Mouse (Mus musculus) midbrain, embryonic 15.5 days (tissue): ENCODE measurements at regions not wholly inside any gene's neighbourhood (a gene's known extent, or its start where the extent isn't known, plus 50 kb on each side); places are given as distances from the start of the nearest gene placed in this dataset.

Experiments used
- ATAC-seq: fragments of 200-750 bp; cut with Nextera tagmentation; replicated peaks from 2 replicates; pipeline ENCODE4 v1.8.0; 2017; ENCODE audit warnings: moderate TSS enrichment
- H3K27ac ChIP-seq: fragments of 300-500 bp; sonication (generic); 2 replicates; pipeline ENCODE4 v1.5.1; 2015; ENCODE audit warnings: mild to moderate bottlenecking, inconsistent platforms
- H3K27me3 ChIP-seq: fragments of 300-500 bp; sonication (generic); replicated peaks from 2 replicates; pipeline ENCODE4 v1.6.1; 2015; ENCODE audit warnings: inconsistent platforms
- H3K36me3 ChIP-seq: fragments of 300-500 bp; sonication (generic); replicated peaks from 2 replicates; pipeline ENCODE4 v1.6.1; 2015; ENCODE audit warnings: inconsistent platforms
- H3K4me1 ChIP-seq: fragments of 300-500 bp; sonication (generic); 2 replicates; pipeline ENCODE4 v1.6.1; 2015; ENCODE audit warnings: inconsistent platforms
- H3K4me2 ChIP-seq: fragments of 300-500 bp; sonication (generic); 2 replicates; pipeline ENCODE4 v1.6.1; 2015; ENCODE audit warnings: inconsistent platforms, mild to moderate bottlenecking, moderate library complexity
- H3K4me3 ChIP-seq: fragments of 300-500 bp; sonication (generic); 2 replicates; pipeline ENCODE4 v1.5.1; 2015; ENCODE audit warnings: mild to moderate bottlenecking, inconsistent platforms
- H3K9ac ChIP-seq: fragments of 300-500 bp; sonication (generic); 2 replicates; pipeline ENCODE4 v1.6.1; 2015; ENCODE audit warnings: mild to moderate bottlenecking, inconsistent platforms
- H3K9me3 ChIP-seq: fragments of 300-500 bp; sonication (generic); 2 replicates; pipeline ENCODE4 v1.6.1; 2016; ENCODE audit warnings: inconsistent platforms
- whole genome bisulfite sequencing: fragments of 180-500 bp; shearing (Covaris S2); methylation state at CpG from one replicate; pipeline ENCODE4 v1.1.7; 2015; ENCODE audit warnings: mixed read lengths; 5-methylcytosine and 5-hydroxymethylcytosine counted together

DNA sequence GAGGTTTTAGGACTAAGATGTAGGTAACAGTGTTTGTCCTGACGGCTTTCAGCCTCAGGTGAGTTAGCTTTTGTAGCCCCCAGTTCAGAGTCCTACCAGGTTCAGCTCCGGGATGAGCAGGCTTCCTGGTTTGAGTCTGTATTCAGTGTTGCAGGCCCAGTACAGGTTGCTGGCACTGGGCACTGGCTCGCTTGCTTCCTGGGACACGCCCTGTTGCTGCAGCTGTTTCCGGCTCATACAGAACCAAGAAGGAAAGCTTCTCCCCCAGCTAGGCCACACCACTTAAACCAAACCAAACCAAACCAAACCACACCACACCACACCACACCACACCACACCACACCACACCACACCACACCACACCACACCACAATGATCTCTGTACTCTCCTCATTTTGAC is 93.6 kb downstream of the Otx2 start:
- H3K4me1 ChIP-seq: no peaks in the 10 kb centered on the region
- 86% methylated on average over 5 of the region's 5 CpGs for WGBS
- no peak for ATAC-seq

More for the DNA sequence above, 93.6 kb downstream of the Otx2 start:
- Histone ChIP-seq H3K4me2 (no peak overlapping the region), H3K4me3 (no peak overlapping the region), H3K9me3 (no peaks in the 10 kb centered on the region), H3K27me3 (no peaks in the 10 kb centered on the region), H3K9ac (no peak overlapping the region), H3K27ac (no peak overlapping the region), H3K36me3 (no peaks in the 10 kb centered on the region)
